Mouse (Mus musculus) thymus, postnatal 10 days (tissue): Measurements from ENCODE around the gene Pak6.

ENCODE experiments used
- DNase-seq, 2 experiments: peaks; one replicate each; pipeline ENCODE4 v3.0.0; 2021; ENCODE audit warnings: low spot score in 2 of 2

The Pak6 gene

DNA sequence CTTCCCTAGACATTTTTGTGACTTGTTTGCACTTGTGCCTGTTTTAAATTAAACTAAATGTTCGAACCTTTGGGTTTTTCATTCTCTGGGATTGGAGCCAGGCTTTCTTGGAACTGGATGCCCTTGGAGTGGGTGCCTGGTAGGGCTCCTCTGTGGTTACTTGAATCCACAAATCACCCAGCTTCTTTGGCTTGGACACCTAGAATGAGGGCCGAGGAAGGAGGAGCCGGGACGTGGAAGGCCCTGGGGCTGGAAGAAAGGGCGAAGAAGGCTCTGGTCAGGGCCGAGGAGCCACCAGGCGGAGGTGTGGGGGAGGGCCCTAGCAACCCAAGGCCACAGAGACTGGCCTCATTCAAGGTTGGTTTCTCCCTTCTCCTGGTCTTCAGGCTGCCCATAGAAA, 34.9 kb downstream of the Pak6 start:
- no peak for DNase-seq

DNA sequence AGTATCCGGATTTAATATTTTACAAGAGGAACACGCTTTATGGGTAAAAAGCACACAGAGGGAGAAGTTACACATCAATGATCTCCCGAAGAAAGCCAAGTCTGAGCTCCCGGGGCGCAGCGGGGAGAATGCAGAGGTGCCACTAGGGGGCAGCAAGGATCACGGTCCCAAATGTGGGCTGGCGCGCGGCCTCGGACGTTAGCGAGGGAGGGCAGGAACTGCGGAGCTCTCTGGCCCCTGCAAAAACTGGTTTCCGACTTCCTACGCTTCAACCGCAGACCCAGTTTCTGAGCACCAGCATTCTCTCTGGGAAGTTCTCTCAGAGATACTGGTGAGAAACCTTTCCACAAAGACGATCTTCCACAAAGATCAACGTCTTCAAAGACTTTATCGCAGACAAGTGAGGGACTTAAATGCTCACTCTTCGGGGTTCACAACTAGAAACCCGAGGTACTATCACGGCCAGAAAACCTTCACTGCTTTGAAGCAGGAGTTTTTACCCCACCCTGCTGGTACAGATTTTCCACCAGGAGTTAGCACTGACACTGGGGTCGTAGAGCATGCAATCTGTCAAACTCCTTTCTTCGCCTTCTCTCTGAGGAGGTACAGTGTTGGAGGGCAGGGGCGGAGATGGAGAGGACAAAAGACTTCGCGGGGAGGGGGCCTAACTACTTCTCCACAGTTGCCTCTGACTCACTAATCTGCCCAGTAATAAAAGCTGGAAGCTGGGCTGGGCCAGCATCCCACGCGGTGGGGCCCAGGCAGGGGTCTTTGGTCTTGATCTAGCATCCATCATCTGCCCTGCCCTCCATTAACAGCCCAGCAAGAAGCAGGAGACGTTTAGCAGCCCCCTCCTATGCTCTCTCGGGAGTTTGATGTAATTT, 37.3 kb downstream of the Pak6 start:
- peak; percentile 52 to 85 for DNase-seq

DNA sequence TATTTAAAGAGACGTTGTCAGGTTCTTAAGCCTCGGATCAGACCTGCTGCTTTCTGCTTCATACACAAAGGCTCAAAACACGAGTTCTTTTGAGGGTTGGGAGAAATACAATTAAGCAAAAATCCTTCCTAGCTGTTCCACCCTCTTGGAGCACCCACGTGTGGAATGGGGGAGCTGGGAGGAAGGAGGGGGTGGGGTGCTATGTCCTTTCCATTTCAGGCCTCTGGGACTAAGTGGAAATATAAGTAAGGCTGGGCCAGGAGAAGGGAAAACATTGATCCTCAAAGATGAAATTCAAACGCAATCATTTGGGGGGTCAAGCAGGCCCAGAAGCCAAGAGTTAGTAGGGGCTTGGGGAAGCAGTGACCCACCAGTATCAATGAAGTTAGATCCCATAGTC, 38.1 kb downstream of the Pak6 start:
- no peak for DNase-seq

DNA sequence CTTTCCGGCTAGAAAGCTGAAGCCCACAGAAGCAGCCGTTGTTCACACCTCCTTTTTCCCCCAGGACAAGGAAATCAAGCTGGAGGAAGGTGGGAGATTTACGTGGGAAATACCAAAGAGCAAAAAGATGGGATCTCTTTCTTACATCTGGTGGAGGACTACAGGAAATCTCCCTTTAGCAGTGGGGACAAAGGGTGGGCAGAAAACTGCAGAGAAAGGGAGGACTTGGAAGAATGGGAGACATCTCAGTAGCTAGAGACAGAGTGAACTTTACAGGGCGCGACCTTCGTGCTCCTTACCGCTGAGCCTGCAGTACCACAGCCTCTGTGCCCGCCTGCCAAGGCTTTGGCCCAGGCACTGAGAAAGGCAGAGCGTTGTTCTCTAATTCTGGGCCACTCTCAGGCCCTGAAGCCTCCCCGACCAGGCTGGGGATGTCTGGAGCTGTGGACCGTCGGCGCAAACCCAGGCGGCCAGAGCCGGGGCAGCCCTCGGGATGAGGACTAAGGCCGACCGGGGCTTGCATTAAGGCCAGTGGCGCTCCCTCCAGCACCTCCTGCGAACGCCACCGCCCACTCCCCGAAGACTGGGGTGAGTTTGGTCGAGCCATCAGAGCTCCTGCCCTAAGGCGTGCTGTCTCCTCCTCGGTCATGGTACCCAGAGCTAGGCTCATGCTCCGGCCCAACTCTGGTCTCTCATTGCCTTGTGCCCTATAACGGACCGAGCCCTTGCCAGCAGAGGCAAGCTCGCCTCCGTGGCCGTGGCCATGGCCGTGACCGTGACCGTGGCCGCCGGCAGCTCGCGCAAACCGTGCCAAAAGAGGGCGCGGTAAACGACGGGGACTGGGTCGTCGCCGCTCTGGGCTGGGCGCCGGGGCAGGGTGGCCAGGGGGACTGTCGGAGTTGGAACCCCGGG, 39.1 kb downstream of the Pak6 start:
- DNase-seq, result no peak

DNA sequence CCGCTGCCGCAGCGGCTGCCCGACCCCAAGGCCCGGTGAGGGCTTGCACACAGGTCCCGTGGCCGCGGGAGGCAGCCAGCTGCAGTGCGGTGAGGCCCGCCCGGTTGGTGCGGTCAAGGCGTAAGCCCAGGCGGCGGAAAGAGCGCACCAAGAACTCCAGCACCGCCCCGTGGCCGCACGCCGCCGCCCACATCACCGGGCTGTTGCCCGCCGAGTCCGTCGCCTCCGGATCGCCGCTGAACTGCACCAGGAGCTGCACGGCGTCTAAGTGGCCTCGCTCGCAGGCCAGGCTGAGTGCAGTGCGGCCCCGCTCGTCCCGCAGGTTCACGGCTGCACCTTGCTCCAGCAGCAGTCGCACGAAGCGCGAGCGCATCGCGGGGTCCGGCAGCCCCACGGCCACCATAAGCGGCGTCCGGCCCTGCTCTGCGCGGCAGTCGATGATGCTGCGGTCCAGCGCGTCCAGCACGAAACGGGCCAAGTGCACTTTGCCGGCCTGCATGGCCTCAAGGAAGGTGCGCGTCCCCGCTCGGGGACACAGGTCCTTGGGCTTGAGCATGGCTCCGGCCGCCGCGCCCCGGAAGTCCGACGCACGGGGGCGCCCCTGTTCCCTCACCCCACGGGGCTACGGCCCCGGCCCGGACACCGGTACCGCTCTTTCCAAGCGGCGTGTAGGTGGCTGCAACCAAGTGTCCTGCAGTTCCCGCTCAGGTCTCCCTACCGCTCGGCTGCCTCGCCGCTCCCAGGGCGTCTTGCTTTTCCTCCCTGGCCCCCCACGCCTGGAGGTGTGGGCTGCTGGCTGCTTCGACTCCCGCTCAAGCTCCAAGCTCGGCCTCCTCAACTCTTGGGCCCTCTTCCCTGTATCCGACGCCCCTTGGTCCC, 40.0 kb downstream of the Pak6 start:
- no peak for DNase-seq

DNA sequence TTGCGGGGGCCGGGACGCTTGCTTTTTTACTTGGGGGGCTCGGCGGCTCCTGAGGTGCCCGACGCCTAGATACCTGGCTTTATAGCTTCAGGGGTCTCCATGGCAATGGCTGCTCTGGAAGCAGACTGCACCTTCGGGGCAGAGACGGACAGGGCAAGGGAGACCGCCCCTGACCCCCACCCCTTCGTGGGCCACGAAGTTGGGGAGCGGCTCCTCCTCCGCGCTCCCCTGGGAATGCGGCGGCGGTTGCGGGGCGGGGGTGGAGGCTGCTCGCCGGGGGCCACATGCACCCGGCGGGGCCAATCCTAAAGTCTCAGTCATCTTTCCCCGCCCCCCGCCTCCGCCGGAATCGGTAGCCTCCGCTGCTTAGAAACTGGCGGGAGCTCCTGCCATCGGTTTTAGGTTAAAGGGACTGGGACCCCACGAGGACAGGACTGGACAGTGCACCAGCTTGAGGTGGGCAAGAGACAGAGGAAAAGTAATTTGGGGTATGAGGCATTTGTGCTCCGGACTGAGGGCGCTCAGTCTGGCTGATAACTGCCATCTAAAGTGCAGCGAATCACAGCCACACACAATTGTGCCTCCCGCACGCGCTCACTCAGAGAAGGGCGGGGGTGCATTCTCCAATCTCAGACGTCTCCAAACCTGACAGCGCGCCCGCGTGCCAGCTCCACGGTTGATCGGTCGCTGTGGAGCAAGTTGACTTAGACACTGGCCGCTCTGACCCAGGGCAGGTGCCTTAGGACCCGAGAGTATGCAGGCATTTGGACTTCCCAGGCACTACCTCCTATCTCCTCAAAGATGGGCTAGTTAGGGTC, 41.0 kb downstream of the Pak6 start, which contains the start of gene Ankrd63:
Gene Ankrd63, minus strand, starts transcription at position 51 of the 818 bp plus-strand sequence.
- no peak for DNase-seq

DNA sequence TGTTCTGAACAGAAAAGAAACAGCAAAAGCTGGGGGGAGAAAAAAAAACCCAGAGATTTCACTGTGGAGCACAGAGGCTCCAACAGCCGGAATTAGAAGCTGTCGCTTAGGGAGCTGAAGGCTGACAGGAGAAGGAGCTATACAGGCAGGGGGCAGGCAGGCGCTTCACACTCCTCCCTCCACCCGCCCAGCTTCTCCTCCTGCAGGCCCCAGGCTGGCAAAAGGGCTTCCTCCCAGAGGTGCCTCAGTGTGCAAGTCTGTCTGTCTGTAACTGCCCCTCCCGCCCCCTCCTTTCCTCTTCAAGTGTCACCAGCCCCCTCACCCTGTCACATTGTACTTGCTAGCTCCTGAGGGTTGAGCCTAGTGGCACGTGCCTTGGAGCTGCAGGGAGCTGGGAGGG, 43.3 kb downstream of the Pak6 start:
- no peak for DNase-seq

DNA sequence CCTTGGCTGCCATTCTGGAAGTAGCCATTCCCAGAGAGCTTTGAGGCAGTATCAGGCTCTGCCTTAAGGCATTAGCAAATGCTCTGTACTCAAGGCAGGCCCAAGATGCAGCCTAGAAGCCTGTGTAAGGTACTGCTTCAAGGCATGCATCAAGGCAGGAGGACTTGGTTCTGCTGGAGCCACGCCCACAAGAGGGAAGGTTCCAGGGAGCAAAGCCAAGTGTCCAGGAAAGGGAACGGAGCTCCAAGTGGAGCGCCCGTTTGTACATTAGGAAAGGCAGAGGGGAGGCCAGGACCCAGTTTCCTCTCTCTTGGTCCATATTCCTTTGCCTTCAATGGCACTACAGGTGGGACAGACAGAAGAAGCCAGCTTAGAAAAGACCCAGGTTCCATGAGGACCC, 45.4 kb downstream of the Pak6 start:
- no peak for DNase-seq

DNA sequence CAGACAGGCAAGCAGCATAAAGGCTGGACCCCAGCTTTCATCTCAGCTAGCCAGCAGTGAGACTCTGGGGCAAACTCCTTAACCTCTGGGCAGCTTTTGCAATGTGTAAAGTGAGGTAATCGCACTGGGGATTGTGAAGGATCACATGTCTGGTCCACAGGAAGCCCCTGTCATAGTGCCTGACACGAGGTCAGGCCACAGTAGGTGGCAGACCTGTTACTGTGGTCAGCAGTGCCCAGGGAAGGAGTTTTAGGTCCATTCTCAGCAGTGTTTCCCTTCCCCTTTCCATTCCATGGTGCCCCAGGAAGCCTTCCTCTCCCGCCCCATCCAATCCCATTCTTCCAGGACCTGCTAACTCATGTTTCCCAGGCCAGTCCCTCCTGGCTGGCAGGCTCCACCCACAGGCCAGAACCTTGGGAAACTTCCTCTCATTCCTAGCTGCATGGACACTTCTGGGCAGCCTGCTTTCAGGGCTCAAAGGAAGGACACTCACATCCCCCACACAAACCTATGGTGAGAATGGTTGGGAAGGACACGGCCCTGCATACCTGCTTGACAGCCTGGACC, 46.6 kb downstream of the Pak6 start:
- no peak for DNase-seq

DNA sequence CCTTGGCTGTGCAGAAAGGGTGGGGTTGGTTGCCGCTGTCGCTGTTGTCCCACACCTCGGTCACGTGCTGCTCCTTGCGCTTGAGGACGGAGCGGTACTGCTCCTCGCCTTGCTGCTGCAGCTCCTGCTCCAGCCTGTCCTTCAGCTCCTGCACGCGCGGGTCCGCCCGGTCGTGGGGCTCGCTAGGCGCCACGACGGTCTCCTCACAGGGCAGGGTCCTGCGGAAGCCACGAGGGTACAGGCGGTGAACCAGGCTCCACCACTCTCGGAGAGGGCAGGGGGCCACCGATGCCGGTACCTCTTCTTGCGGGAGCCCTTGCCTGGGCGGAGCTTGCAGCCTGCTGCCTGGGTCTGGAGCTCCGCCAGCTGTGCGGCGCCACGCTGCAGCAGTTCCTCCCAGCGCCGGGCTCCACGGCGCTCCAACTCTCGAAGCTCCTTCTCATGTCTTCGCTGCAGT, 48.0 kb downstream of the Pak6 start:
- DNase-seq, result peak in 1 of 2 experiments; percentile 24

DNA sequence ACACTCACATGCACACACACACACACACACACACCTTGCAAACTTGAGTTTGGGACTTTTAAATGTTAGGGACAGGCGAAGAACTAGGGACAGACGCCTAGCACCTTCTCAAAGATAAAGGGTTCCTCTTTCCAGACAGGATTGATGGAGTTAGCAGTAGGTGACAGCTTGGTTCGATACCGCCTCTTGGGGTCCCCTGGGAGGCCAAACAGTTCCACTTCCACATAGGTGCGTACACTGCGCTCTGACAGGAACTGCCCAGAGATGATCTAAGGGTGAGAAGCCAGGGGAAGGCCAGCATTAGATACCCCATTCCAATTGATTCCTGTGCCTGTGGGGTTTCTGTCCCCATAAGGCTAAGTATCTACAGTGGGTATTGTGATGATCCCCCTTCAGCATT, 50.5 kb downstream of the Pak6 start:
- DNase-seq, result no peak

DNA sequence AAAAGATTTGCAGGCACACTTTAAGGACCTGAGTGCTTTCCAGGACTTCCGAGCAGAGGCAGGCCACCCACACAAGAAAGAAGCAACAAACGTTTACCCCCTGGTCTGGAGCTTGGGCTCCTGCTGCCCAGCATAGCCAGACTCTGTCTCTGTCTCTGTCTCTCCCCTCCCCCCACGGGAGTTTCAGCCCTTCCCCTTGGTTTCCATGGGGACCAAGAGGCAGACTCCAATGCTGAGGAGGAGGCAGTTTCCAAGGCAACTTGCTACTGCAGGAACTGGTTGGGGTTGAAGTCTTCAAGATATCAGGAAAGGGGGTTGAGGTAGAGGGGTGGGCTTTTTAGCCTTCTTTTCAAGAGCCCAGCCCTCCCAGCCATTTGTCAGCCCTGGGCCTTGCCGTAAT, 51.1 kb downstream of the Pak6 start:
- no peak for DNase-seq

DNA sequence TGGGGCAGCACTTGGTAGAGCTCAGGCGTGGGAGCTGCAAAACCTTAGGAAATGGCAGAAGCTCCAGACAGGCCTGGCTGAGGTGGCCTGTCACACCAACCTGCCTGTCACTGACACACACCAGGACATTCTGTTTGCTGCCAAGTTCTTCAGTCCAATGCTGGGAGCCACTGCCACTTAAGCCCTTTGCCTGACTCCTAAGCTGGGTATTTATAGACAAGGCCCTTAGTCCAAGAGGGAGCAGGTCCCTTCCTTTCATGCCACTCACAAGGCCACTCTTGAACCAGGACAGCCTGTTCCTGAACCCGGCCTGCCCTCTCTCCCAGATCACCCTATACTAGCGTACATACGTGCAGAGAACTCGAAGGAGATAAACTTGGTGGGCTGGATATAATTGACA, 53.6 kb downstream of the Pak6 start:
- DNase-seq, result no peak

DNA sequence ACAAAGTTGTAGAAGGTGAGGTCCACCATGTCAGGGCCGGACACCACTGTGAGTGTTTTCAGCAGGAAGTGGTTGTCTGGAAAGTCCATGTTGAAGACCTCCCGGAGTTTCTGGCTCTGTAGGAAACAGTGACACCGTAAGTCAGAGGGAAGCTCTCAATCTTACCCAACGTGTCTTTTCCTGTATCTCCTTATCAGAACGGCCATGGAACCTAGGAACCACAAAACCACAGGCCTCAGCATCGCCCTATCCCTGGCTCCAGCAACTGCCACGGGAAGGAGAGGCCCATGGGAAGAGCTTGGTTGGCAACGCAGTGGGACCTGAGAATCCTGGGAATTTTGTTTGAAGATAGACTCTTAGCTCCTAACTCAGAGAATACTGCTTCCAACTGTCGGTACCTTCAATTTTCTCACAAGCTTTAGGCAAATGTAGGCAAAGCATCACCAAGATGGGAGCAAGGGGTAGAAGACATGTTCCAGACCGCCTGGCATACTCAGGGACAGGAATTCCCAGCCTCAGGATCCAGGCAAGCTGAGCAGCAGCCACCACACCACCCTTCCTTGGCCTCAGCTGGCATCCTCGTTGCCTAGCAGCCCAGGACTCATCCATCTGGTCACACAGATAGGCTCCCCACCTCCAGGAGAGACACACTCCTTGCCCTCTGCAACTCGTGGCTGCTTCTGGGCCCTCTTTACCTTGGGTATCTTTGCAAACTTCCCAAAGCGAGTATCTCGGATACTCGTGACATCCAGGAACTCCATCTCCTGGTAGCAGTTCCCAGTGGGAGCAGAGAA, 60.8 kb downstream of the Pak6 start:
- DNase-seq, result no peak

DNA sequence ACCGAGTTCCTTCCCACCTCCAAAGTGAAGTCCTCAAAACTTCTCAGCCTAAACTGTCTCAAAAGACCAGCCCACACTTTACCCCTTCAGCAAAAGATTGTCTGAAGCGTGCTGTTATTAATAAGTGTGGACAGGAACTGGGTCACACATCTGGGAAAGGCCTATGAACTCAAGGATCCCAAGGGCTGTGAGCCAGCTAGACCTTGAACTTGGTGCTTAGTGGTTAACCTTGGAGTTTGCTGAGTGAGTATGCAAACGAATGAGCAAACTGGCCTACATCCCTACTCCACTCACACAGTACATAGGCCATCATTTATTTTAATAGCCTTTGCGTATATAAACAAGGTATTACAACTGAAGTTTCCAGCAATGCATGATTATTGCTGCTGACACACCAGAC, 62.4 kb downstream of the Pak6 start:
- DNase-seq, result no peak

DNA sequence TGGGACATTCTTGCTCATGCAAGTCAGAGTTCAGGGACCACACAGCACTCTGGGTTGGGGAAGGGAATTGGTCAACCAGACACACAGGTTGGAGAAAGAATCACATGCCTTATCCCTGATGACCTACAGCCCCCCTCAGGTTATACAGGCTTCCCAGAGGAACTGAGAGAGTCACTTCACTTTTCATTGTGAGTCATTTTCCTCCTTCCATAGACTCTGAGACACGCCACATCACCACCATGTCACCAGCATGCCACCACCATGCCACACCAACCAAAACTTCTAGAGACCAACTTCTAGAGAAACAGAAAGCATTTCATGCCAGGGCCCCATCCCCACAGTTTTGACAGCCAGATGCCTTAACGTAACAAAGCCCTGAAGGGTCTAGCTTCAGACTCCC, 63.8 kb downstream of the Pak6 start:
- DNase-seq, result no peak

DNA sequence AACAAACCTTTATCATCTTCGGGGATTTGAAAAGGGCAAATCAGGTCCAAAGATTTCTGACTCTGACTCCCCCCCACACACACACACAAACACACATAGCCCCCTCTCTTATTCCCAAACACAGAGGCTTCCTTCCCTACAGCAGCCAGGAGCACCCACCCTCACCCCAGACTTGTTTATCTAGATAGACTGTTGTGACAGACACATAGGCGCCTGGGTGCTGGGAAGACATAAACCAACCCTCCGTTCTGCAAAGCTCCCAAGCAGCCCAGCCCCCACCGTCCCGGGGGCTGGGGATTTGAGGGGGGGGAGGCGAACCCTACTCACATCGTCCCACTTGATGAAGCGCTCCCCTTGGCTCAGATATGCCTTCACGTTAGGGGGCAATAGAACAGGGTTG, 64.8 kb downstream of the Pak6 start:
- peak in 1 of 2 experiments; percentile 23 for DNase-seq

DNA sequence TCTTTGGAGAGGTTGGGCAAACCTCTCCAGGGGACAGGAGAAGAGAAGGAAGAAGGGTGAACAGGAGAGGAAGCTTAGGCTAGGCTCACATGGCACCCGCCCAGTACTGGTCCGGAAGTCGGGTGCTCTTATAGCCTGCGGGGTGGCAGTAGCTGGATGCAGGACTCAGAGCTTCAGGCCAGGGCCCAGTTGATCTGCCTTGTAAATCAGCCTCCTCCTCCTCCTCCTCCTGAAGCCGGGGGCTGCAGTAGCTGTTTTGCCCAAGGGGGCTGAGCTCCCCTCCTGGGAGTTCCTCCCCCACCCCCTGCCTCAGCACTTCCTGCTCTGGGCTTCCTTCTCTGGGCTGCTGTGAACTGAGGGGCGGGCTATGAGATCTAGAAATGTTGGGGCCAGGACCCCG, 65.2 kb downstream of the Pak6 start, which contains the start of gene Plcb2:
Gene Plcb2, minus strand, starts transcription at position 102 of the 400 bp plus-strand sequence.
- peak; percentile 64 to 65 for DNase-seq

DNA sequence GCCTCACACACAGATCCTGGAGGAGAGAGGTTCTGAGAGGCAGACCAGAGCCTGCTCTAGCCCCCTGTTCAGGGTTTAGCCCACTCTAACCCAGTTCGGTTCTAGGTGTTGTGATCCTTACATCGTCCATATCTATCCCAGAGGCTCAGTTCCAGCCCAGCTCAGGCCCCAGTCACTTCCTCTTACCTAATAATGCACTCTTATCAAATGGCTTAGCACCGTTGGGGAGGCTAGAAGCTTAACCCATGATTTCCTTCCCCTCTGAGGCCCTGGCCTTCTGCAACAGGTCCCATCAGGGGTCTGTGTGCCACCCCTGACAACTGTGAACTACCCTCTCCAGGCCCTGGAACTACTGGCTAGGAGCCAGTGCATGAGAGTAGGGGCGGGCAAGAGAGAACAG, 66.1 kb downstream of the Pak6 start:
- no peak for DNase-seq
